Mouse (Mus musculus): Measurements from ENCODE around the gene Nsg1. TPM values are rescaled to one million over a fixed set of nuclear protein-coding genes. Genes with fewer than 3 reads are reported as not detected.

Nsg1 gene
- polyA plus RNA-seq, 1 experiment, result 13.9 TPM

DNA sequence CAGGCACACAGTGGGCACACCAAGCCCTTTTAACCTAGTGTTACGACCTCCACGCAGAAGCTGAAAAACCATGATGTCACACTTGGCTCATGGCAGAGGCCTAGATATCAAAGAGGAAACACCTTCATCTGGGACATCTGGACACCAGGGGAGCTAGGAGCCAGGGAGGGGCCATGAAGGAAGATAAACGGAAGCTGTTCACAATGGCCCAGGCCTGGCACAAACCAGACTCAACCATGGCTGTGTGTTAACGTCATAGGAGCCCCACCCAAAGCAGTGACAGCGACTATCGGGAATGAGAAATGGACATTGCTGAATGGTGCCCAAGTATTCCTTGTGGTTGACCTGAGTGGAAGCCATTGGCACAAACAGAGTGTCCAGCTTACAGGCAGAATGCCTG is 13.2 kb downstream of the Nsg1 start:
- no peak for DNase-seq (ENCODE audit: low spot score)

DNA sequence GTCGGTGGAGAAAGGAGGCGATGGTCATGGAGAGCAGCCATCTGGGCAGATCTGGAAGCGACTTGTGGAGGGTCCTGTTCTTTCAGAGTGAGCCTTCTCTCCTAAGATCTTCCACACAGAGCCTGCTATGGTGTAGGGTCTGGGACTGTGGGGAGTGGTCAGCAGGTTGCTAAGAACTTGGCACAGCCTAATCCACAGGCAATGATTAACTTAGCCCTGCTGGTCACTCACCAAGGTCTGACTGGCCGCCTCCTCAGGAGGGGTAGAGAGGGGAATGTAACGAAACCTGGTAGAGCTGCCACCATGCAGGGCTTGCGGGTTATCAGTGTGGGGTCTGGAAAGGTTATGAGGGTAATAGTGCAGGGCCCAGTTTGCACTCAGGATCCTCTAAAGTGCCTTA is 18.8 kb downstream of the Nsg1 start:
- no peak for DNase-seq (ENCODE audit: low spot score)

DNA sequence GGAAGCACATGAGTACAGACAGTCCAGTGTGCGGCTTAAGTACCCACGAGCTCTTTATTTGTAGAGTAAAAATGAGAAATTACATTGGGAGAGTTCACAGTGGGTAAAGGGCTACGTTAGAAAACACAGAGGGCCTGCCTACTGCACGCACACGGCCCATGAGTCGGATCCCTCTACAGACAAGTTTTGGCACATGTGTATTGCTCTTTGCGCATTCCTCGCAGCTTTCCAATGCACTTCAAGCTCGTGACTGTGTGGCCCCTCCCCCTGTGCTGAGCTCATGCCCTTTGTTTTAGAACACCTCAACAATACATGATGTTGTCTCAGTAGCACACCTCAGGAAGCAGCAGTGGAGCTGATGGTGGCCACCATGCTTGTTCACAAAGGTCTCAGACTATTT is 22.5 kb downstream of the Nsg1 start:
- no peak for DNase-seq (ENCODE audit: low spot score)

DNA sequence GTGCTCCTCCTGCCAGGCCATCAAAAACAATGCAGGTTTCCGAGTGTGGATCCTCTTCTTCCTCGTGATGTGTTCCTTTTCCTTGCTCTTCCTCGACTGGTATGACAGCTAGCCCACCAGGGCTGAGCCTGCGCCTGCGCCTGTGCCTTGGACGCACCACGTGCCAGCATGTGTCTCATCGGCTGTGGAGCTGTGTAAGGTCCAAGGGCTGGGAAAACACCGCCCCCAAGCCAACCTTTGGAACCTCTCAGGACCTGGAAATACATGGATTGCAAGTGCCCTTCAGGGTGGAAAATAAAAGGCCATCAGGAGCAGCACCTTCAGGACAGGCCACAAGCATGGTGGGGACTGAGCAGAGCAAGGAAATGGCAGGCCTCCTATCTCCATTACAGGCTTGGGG is 23.5 kb downstream of the Nsg1 start:
- no peak for DNase-seq (ENCODE audit: low spot score)

DNA sequence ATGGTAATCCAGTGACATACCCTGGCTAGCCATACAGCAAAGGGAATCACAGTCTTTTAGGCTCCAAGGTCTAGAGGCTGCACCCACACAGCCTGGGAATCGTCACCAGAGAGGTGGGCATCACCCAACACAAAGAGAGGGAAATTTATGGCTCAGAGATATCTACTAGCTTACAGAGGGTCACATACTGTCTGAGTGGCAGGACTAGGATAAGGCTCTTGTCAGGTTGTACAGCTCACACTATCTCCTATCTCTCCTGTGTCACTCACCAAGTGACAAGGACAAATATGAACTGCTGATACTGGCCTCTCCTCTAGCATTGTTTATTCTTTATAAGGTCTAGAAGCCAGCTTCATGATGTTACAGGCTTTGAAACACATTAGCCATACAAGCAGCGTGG is 30.4 kb downstream of the Nsg1 start:
- no peak for DNase-seq (ENCODE audit: low spot score)

DNA sequence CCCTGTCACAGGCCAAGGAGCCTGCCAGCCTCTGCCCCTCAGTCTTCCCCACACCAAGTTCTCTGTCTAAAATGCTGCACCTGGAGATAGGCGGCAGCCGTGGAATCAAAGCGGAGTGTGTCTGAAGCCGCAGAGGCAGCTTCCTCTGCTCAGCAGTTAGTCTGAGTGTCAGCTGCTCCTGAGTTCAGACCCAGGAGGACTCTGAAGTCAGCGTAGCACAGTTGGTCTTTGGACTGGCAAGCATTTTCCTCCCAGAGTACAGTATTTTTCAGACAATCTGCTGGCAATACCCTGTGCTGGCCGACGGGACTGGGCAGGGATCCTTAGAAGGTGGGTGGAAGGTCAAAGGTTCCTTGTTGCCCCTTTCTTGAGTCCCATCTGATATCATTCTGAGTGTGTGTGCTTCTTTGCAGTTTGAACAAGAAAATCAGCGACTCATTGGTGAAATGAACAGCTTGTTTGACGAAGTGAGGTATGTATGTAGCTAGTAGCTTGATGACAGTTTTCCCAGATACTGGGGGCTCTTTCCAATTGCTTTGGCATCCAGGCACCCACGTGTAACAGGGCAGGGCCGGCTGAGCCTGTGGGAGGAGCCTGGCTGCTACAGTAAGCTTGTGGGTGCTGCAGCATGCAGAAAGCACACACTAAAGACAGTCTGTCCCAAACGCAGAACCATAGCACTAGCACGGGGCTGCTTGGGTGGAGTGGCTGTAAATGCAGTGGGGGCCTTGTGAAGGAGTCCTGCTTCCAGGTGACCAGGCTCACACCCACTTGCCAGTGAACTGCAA is 33.0 kb downstream of the Nsg1 start:
- no peak for DNase-seq (ENCODE audit: low spot score)

DNA sequence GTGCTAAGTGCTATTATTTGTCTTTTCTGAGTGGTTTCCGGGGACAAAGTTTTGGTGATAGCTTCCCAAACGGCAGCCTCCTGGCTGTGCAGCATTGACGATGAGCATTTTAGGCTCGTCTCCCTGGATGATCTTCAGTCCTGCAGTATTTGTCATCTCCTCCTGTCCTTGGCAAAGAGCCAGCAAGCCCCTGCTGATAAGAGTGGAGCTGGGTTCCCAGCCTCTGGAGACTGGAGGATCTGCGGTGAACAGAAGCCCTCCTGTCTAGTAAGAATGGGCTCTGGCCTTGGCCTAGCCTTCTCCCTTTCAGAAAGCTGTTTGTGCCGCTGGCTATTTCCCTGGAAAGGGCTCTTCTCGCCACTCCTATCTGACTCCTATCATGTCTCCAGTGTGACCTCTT is 38.0 kb downstream of the Nsg1 start:
- no peak for DNase-seq (ENCODE audit: low spot score)

DNA sequence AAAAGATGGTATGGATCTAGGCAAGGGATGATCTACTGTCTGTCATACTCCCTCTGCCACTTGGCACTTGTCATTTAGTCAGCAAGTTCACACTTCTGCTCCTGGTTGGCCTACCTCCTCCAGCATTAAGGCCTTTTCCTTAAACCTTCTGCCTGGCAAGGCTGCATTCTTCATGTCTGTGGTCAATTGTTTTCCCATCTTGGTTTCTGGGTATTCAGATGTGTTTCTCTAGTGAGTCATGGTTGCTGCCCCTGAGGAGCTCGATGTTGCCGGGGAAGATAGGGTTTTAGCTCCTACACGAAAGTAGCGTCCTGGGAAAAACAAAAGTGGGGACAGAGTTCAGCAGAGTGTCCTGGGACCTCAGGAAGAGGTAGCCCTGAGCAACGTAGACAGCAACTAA is 40.4 kb downstream of the Nsg1 start:
- no peak for DNase-seq (ENCODE audit: low spot score)

DNA sequence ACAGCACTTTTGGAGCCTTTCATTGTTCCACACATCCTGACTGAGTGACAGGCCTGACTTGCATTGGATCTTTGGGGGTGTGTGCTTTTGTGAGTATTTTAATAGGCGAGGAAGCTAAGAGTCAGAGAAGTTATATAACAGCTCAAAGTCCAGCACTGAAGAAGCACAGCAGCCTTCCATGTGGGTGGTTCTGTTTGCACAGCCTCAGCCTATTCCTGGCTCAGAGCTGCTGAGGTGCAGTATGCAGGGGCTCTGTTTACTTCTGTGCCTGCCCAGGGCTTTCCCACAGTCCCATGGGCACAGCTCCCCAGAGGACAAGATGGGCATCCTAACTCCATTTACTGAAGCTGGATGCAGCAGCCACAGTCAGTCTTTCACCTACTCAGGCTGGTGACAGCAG is 42.7 kb downstream of the Nsg1 start:
- DNase-seq (ENCODE audit: low spot score), result no peak

DNA sequence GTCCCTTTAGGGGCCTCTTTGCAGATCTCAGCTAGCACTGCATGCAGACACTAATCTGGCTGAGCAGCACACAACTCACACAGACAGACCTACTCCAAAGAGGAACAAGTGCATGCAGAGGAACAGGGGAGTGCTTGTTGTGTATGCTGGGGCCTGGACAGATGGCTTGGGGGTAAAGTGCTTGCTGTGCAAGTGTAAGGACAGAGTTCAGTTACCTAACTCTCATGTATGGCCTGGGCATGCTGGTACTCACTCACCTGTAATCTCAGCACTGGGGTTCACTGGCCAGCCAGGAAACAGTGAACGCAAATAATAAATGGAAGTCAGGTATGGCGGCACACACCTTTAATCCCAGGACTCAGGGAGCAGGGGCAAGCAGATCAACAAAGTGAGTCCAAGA is 45.2 kb downstream of the Nsg1 start:
- no peak for DNase-seq (ENCODE audit: low spot score)

DNA sequence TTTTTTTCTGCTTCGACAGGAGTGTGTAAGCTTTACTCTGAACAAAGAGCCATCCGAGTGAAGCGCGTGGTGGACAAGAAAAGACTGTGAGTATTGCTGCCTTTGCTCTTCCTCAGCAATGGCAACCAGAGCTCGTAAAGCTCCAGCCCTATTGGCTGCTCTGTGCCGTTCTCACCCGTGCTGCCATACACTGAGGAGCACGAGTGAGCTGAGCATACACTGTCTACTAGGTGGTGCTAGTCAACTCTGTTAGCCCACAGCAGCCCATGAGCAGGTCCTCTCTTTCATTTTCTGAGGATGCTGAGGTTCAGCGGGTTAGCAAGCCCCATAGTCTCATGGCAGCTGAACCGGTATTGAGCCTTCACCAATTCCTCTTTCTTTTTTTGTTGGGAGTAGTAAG is 52.9 kb downstream of the Nsg1 start:
- DNase-seq (ENCODE audit: low spot score), result no peak

DNA sequence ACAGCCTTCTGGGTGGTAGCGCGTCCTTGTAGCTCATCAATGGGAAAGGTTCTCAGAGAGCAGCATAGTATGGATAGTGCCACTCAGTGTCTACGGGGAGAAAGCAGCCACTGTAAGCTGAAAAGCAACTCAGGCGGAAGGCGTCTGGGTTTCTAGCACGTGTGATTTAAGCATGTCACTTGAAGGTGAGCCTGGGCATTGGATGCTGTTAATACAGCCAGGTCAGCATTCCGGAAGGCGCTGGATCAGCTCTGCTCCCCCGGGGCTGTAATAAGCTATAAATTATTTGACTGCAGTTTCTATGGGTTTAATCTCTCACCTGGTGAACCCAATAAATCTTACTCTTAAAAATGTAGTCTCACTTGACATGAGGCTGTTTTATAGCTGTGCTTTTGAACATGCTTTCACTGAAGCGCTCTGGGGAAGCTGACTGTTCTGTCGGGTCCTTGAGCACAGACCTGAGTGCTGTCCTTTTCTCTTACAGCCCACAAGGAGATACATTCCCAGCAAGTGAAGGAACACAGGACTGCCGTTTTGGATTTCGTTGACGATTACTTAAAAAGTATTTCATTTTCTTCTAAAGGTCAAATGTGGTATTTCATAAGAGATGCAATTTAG is 53.5 kb downstream of the Nsg1 start:
- no peak for DNase-seq (ENCODE audit: low spot score)

DNA sequence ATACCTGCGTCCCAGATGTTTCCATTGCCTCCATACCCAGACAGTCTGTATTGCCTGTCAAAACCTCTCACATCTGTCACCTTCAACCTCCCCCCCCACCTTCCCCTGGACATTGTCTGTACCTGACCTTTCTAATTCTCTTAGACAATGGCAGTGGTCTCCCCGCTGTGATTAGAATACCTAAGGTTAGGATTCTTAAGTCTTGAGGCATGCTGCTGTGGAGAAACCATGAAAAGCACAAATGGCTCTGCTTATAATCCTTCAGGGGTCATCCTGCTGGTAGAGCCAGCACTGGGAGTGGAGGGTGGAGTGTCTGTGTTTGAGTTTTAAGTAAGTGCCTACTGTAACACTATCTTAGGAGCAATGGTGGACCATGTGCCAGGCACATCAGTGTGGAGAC is 56.8 kb downstream of the Nsg1 start:
- DNase-seq (ENCODE audit: low spot score), result no peak

DNA sequence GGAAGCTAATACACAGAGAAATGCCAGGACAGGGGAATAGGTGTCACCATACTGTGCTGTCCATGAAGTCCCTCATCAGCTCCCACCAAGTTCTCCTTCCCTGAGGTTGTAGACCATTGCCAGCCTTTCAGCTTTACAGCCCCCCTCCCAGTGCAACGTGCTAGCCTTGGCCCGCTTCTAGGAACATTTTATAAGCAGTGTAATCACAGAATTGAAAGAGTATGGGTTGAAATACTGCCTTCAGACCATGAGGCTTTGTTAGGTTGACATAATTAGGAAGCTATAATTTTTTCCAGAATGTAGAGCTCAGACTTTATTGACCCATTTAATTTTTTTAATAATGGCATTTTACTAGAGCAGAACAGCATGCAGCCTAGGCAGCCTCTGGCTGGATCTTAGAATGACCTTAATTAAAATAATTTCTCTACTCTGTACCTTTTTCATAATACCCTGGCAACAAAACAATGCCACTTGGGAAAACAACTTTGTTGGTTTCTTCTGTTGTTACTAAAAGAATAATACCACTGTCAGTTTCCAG is 60.5 kb downstream of the Nsg1 start:
- DNase-seq (ENCODE audit: low spot score), result no peak

DNA sequence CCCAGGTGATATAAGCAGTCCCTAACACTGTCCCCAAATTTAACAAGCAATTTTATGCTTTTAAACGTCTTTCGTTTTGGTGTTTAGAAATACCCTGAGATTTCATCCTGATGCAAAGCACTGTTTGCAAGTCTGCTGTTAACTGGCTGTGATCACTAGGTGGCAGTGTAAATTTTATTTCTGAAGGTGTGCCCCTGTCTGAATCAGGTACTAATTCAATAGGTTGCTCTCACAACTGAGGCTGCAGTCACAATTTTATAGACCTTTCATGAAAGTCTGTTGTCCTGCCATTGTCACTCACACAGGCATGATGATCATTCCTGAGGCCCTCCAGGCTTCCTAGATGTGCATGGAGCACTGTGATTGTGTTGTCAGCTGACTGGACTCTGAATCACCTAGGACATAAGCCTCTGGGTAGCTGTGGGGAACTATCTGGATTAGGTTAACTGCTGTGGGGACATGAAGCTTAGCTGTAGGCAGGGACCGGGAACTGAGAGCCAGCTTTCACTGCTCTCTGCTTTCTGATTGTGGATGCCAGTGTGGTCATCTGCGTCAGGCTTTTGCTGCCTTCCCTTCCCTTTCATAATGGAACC is 62.1 kb downstream of the Nsg1 start:
- DNase-seq (ENCODE audit: low spot score), result no peak

DNA sequence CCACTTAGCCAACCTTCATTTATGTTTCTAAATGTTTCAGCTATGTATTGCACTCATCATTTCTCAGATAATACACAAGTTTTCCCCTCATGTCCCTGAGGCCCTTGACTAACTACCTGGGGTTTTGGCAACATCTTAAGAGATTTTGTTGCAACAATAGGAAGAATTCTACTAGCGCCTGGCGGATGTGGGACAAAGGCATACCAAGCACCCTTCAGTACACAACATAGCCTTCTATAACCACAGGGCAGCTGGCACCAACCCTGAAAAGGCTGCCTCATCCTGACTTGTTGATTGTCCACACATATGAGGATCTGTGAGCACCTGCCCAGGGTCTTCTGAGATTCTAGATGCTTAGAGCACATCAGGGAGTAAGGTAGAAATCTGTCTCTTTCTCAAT is 65.4 kb downstream of the Nsg1 start:
- no peak for DNase-seq (ENCODE audit: low spot score)

DNA sequence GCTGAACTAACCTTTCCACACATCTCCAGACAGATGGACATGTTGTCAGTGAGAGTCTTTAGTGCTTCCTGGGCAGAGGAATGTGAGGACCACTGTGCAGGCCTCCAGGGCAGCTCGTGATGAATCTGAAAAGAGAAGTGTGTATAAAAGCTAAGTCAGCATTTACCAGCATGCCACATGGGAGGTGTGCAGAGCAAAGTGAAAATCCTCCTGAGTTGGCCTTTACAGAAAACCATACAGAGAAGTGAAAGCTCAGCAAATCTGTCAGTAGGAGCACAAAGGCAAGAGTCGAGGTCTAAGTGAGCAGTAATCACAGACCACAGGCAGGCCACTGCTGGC is 67.8 kb downstream of the Nsg1 start:
- DNase-seq (ENCODE audit: low spot score), result no peak

DNA sequence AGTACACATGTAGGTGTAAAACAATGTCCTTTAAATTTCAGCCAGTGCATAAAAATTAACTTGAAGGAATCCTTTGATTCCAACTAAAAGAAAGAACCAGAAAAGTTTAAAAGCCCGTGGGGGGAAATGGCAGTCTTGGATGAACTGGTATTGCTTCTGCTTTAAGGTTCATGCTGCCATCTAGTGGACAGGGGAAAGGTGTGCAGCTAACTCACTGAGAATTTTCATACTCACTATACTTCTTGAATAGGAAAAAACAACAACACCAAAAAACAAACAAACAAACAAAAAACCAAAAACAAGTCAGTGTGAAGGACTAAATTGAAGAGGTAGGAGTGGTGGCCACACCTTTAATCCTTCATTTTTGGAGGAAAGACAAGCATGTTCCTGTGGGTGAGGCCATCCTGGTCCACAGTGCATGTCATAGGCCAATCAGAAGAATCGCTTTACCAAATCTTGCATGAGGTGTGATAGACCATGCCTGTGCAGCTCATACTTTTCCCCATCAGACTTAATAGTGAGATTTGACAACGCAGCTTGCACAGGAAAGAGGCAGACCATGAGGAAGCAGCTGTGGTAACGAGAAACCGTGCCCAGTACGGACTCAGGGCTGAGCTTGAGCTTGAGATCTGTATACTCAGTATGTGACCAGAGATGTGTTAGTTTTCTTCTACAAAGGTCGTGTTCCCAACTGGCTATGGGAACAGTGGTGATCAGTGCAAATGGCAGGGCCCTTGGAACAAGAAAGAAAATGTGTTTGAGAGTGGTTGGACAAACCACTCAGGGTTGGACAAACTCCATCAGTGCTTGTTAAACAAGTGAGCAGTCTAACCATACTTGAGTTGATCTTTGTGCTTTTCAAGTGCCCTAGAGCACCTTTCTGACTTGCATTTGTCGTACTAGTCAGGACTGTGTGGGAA is 68.4 kb downstream of the Nsg1 start:
- no peak for DNase-seq (ENCODE audit: low spot score)

DNA sequence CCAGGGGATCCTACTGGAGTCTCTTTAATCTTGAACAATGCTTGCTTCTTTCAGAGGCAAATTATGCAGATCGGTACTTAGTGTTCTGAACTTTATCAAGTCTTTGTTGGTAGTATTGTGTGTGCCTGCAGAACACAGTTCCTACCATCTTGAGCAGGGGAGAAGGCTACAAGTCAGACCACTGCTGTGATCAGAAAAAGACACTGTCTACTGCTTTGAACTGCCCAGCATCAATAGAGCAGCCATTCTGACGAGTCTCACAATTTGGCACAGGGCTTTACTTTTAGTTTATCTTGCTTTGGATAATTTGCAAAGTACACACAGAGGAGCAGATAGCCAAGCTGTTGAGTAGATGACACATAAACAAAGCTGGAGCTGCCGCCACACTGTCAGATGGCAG is 69.1 kb downstream of the Nsg1 start:
- DNase-seq (ENCODE audit: low spot score), result no peak

DNA sequence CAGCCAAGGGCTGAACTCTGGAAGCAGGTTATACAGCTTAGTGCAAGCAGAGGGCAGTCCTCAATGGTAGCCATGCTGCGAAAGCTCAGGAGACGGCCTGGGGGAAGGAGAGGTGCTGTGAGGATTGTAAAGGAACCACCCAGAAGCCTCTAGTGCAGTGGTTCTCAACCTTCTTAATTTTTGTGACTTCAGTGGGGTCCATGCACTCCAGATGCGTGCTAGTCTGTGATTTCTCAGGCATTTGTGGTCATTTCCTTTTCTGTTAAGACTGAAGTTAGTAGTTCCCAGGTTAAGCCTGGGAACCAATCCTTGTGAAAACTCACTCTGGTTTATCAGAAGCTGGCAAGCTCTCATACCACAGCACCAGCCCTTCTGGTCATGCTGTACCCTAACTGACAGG is 69.6 kb downstream of the Nsg1 start:
- DNase-seq (ENCODE audit: low spot score), result no peak

Measured in urinary bladder, adult 2 months (tissue).